Mouse (Mus musculus) kidney, embryonic 15.5 days (tissue): ENCODE measurements at regions not wholly inside any gene's neighbourhood (a gene's known extent, or its start where the extent isn't known, plus 50 kb on each side); places are given as distances from the start of the nearest gene placed in this dataset.

ENCODE experiments used
- ATAC-seq: fragments of 200-750 bp; cut with Nextera tagmentation; replicated peaks from 2 replicates; pipeline ENCODE4 v1.8.0; 2017; ENCODE audit warnings: moderate TSS enrichment; ENCODE audit not compliant: low FRiP score
- H3K27ac ChIP-seq: fragments of 300-500 bp; sonication (generic); 2 replicates; pipeline ENCODE4 v1.5.1; 2015; ENCODE audit warnings: mild to moderate bottlenecking, inconsistent platforms
- H3K27me3 ChIP-seq: fragments of 300-500 bp; sonication (generic); 2 replicates; pipeline ENCODE4 v1.6.1; 2015; ENCODE audit warnings: inconsistent platforms
- H3K36me3 ChIP-seq: fragments of 300-500 bp; sonication (generic); 2 replicates; pipeline ENCODE4 v1.6.1; 2015; ENCODE audit warnings: inconsistent platforms
- H3K4me1 ChIP-seq: fragments of 300-500 bp; sonication (generic); 2 replicates; pipeline ENCODE4 v1.6.1; 2015; ENCODE audit warnings: inconsistent platforms
- H3K4me2 ChIP-seq: fragments of 300-500 bp; sonication (generic); 2 replicates; pipeline ENCODE4 v1.6.1; 2015; ENCODE audit warnings: moderate library complexity, mild to moderate bottlenecking, inconsistent platforms
- H3K4me3 ChIP-seq: fragments of 300-500 bp; sonication (generic); replicated peaks from 2 replicates; pipeline ENCODE4 v1.5.1; 2015; ENCODE audit warnings: mild to moderate bottlenecking, inconsistent platforms
- H3K9ac ChIP-seq: fragments of 300-500 bp; sonication (generic); 2 replicates; pipeline ENCODE4 v1.6.1; 2015; ENCODE audit warnings: mild to moderate bottlenecking, inconsistent platforms
- H3K9me3 ChIP-seq: fragments of 300-500 bp; sonication (generic); replicated peaks from 2 replicates; pipeline ENCODE4 v1.6.1; 2016; ENCODE audit warnings: inconsistent platforms
- WGBS: fragments of 180-500 bp; shearing (Covaris S2); methylation state at CpG from one replicate; pipeline ENCODE4 v1.1.7; 2015; ENCODE audit warnings: mixed read lengths; 5-methylcytosine and 5-hydroxymethylcytosine counted together

DNA sequence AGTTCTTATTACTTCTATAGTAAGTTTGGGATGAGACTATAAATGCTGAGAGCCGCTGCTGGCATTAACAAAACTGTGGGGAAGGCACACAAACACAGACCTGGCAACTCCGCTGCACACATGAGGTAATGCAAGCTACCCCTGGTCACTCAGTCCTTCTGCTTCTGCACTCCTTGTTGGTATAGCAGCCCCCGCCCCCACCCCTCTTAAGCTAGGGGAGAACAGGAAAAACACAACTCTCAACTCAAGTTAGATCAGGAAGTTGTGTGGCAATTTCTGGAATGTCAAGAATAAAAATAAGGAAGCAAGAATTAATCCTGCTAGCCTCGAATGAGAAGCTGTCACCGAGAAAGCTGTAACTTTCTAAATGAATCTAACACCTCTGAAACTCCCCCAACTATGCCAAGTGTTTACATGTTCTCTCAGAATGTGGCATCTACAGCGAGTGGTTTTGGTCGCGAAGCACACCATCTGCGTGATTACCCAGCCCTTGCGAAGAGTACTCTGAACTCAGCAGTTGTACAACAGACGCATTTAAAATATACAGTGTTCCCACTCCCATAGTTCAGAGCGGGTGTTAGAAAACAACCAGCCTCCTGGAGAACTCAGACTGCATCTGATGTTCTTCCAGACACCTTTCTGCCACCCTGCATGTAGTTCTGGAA lies 212.9 kb upstream of the Tet2 start:
- Histone ChIP-seq H3K27me3 (no peaks in the 10 kb centered on the region), H3K4me1 (peaks cover 31% of the 10 kb centered on the region), H3K36me3 (no peaks in the 10 kb centered on the region), H3K9ac (no peak overlapping the region), H3K27ac (peak overlapping the region; percentile 4; the same call in 1 of the 2 replicates), H3K4me3 (no peak overlapping the region), H3K9me3 (no peaks in the 10 kb centered on the region), H3K4me2 (peak overlapping the region; percentile 26)
- WGBS: 43% methylated on average over 12 of the region's 12 CpGs
- 0 out of 2 replicates have a peak, but pooled peaks have one; percentile 11 for ATAC-seq

DNA sequence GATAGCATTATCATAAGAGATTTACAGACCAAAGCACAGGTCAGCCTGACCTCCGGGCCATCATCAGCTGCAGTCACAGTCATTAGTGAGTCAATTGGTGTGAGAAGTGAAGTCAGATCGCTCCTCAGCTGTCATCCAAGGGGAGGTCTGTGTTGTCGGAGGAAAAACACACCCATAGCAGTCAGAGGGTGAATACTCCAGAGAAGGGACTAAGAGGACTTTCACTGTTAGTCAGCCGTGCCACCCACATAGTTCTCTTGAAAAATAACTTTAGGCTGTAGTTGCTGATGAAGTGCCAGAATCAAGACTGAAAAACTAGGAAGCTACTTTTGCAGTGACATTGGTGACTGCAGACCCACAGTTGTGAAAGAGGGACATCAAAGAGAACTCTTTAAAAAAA lies 213.5 kb upstream of the Tet2 start:
- H3K4me2 ChIP-seq: peak overlapping the region; percentile 26
- H3K9ac ChIP-seq: no peak overlapping the region
- H3K9me3 ChIP-seq: no peaks in the 10 kb centered on the region
- H3K4me3 ChIP-seq: no peak overlapping the region
- H3K4me1 ChIP-seq: peaks cover 27% of the 10 kb centered on the region
- 0 out of 2 replicates have a peak, but pooled peaks have one; percentile 6 for ATAC-seq
- WGBS: 9% methylated on average over 4 of the region's 4 CpGs
- H3K27ac ChIP-seq: peak overlapping the region; percentile 4; the same call in 1 of the 2 replicates
- no peaks in the 10 kb centered on the region for H3K27me3 ChIP-seq
- H3K36me3 ChIP-seq: no peaks in the 10 kb centered on the region

GRCm38 (mm10) chr3:133759611-133760010 lies 214.7 kb upstream of the Tet2 start:
- Histone ChIP-seq H3K4me1 (peaks cover 18% of the 10 kb centered on the region), H3K9ac (no peak overlapping the region), H3K4me3 (no peak overlapping the region), H3K27ac (no peak overlapping the region), H3K27me3 (no peaks in the 10 kb centered on the region), H3K36me3 (no peaks in the 10 kb centered on the region), H3K4me2 (no peak overlapping the region), H3K9me3 (no peaks in the 10 kb centered on the region)
- 79% methylated on average over 2 of the region's 2 CpGs for WGBS
- no peak for ATAC-seq

- Histone ChIP-seq H3K4me1 (peaks cover 12% of the 10 kb centered on the region), H3K27me3 (no peaks in the 10 kb centered on the region), H3K4me3 (no peak overlapping the region), H3K4me2 (no peak overlapping the region), H3K27ac (no peak overlapping the region), H3K9ac (no peak overlapping the region), H3K36me3 (no peaks in the 10 kb centered on the region), H3K9me3 (no peaks in the 10 kb centered on the region)
- 89% methylated on average over 1 of the region's 1 CpGs for WGBS
- ATAC-seq: no peak
Observed at GRCm38 (mm10) chr3:133760221-133760620, 215.3 kb upstream of the Tet2 start.

DNA sequence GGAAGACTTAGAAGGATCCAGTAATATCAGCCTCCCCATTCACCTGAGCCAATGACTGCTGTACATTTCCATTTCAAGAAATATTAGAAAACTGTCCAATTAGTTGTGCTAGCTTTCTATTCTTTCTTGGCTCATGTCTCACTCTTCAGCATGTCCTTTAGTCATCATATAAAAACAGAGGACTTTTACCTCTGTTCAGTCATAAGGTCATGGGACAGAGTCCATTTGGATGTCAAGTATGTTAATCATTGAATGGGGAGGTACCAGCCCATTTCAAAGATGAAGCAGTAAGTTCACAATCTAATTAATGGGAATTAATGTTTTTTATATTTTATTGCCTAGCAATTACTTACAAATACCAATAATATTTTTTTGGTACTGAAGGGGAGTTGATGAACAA lies 218.8 kb upstream of the Tet2 start:
- Histone ChIP-seq H3K4me1 (peaks cover under 1% of the 10 kb centered on the region; the same call in 1 of the 2 replicates), H3K9ac (no peak overlapping the region), H3K27ac (no peak overlapping the region), H3K36me3 (no peaks in the 10 kb centered on the region), H3K9me3 (no peaks in the 10 kb centered on the region), H3K4me3 (no peak overlapping the region), H3K27me3 (no peaks in the 10 kb centered on the region), H3K4me2 (no peak overlapping the region)
- no peak for ATAC-seq

- Histone ChIP-seq H3K27me3 (no peaks in the 10 kb centered on the region), H3K4me1 (no peaks in the 10 kb centered on the region), H3K27ac (no peak overlapping the region), H3K4me2 (no peak overlapping the region), H3K9me3 (no peaks in the 10 kb centered on the region), H3K9ac (no peak overlapping the region), H3K36me3 (no peaks in the 10 kb centered on the region), H3K4me3 (no peak overlapping the region)
- ATAC-seq: no peak
- 86% methylated on average over 2 of the region's 2 CpGs for WGBS
Observed at GRCm38 (mm10) chr3:133773490-133773889, 228.6 kb upstream of the Tet2 start.

DNA sequence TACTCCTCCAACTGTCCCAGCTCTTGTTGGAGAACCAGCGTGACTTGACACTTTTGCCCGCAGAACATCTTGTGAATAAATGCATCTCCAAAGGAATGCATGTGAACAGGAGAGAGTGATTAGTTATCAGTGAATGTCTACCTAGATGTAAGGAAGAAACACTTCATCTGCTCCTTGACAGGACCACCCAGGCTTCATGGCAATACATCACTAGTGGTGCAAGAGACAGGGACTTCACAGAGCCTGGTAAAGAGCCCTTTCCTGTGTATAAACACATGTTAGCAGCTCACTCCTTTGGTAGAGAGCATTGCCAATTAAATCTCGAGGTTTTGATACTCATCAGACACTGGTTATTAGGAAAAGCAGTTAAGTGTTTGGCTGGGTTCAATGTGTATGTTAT lies 229.3 kb upstream of the Tet2 start:
- Histone ChIP-seq H3K4me1 (no peaks in the 10 kb centered on the region), H3K4me2 (no peak overlapping the region), H3K9me3 (no peaks in the 10 kb centered on the region), H3K9ac (no peak overlapping the region), H3K27ac (no peak overlapping the region), H3K4me3 (no peak overlapping the region), H3K36me3 (no peaks in the 10 kb centered on the region), H3K27me3 (no peaks in the 10 kb centered on the region)
- 41% methylated on average over 3 of the region's 3 CpGs for WGBS
- ATAC-seq: no peak

- ATAC-seq: no peak
- WGBS: 39% methylated on average over 4 of the region's 4 CpGs
- H3K4me3 ChIP-seq: no peak overlapping the region
Observed at GRCm38 (mm10) chr3:133776013-133776412, 231.1 kb upstream of the Tet2 start.

GRCm38 (mm10) chr3:133779161-133779789 lies 234.3 kb upstream of the Tet2 start:
- no peaks in the 10 kb centered on the region for H3K4me1 ChIP-seq
- no peaks in the 10 kb centered on the region for H3K27me3 ChIP-seq
- H3K9me3 ChIP-seq: no peaks in the 10 kb centered on the region
- H3K9ac ChIP-seq: no peak overlapping the region
- no peak overlapping the region for H3K4me2 ChIP-seq
- no peak overlapping the region for H3K27ac ChIP-seq
- WGBS: 71% methylated on average over 2 of the region's 2 CpGs
- ATAC-seq: no peak
- H3K36me3 ChIP-seq: no peaks in the 10 kb centered on the region
- no peak overlapping the region for H3K4me3 ChIP-seq

More at GRCm38 (mm10) chr3:133776013-133776412, 231.1 kb upstream of the Tet2 start:
- H3K4me2 ChIP-seq: no peak overlapping the region
- H3K4me1 ChIP-seq: no peaks in the 10 kb centered on the region
- no peaks in the 10 kb centered on the region for H3K9me3 ChIP-seq
- no peaks in the 10 kb centered on the region for H3K27me3 ChIP-seq
- H3K9ac ChIP-seq: no peak overlapping the region
- H3K36me3 ChIP-seq: no peaks in the 10 kb centered on the region
- no peak overlapping the region for H3K27ac ChIP-seq

GRCm38 (mm10) chr3:133783060-133783459 lies 238.1 kb upstream of the Tet2 start:
- Histone ChIP-seq H3K4me3 (no peak overlapping the region), H3K4me2 (no peak overlapping the region), H3K9me3 (no peaks in the 10 kb centered on the region), H3K36me3 (no peaks in the 10 kb centered on the region), H3K4me1 (no peaks in the 10 kb centered on the region), H3K27me3 (no peaks in the 10 kb centered on the region), H3K9ac (no peak overlapping the region), H3K27ac (no peak overlapping the region)
- 86% methylated on average over 1 of the region's 1 CpGs for WGBS
- no peak for ATAC-seq

DNA sequence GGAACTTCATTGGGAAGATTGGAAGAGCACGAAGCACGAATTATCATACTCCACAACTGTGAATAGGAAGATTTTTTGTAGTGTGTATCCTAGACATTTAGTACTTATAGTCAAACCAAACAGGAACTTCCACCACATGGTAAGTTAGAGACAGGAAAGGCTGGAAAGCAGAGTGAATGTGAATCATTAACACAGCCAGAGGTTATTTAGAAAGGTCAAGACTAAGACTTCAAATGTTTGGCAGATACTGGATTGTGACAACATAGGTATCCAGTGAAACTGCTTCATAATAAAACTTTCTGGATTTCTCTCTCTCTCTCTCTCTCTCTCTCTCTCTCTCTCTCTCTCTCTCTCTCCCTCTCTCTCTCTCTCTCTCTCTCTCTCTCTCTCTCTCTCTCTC lies 246.4 kb upstream of the Tet2 start:
- Histone ChIP-seq H3K4me2 (no peak overlapping the region), H3K9me3 (no peaks in the 10 kb centered on the region), H3K27me3 (no peaks in the 10 kb centered on the region), H3K4me3 (no peak overlapping the region), H3K9ac (no peak overlapping the region), H3K4me1 (no peaks in the 10 kb centered on the region), H3K27ac (no peak overlapping the region), H3K36me3 (no peaks in the 10 kb centered on the region)
- 87% methylated on average over 2 of the region's 2 CpGs for WGBS
- no peak for ATAC-seq

- H3K9ac ChIP-seq: no peak overlapping the region
- no peak for ATAC-seq
- H3K27ac ChIP-seq: no peak overlapping the region
- WGBS: 88% methylated on average over 1 of the region's 1 CpGs
- H3K4me1 ChIP-seq: no peaks in the 10 kb centered on the region
- H3K4me2 ChIP-seq: no peak overlapping the region
- no peak overlapping the region for H3K4me3 ChIP-seq
- H3K36me3 ChIP-seq: no peaks in the 10 kb centered on the region
- H3K27me3 ChIP-seq: no peaks in the 10 kb centered on the region
- H3K9me3 ChIP-seq: no peaks in the 10 kb centered on the region
Observed at GRCm38 (mm10) chr3:133809007-133809552, 264.1 kb upstream of the Tet2 start.
